Mouse (Mus musculus) testis, postnatal 14 days (tissue): ENCODE results near the gene Gm527.

Experiments used
- DNase-seq: peaks from one replicate; pipeline ENCODE4 v3.0.0; 2021; ENCODE audit warnings: low spot score

The Gm527 gene

GRCm38 (mm10) chr12:64917578-64918471 lies at the start of gene Gm527:
Gene Gm527 (plus strand): TSS chr12:64917906.
- DNase-seq, result peak; percentile 96

- DNase-seq, result no peak
These were observed 46.6 kb upstream of the Gm527 start for GRCm38 (mm10) chr12:64871103-64871502.

DNA sequence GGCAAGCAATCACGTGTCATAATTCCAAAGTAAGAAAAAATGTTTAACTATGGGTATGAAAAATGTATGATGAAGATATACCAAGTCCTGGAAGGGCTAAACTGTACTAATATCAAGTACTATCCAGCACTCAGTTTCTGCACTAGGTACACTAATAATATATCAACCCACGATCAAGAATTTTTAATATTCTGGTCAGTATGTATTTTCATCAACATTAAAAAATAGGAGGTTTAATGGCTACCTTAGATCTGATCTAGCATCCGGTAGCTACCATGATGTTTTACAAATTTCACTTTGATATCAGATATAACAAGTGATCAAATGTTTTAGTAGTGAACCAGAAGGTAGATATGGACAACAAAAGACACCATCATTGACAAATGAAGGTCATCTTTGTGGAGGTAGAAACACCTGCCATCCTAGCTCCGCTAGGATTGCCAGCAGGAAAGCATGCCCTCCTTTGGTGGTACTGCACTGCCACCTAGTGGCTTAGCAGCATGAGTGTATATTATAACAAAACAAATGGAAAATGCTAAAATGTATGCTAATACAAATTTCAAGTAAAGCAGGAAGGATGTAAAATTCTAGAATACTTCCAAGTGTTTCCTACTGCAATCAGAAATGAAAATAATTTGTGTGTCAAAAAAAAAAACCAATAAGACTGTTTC lies 20.5 kb upstream of the Gm527 start:
- DNase-seq, result peak; percentile 15

- peak; percentile 26 for DNase-seq
These were observed 15.2 kb upstream of the Gm527 start for GRCm38 (mm10) chr12:64902506-64902905.

GRCm38 (mm10) chr12:64903186-64903585 lies 14.5 kb upstream of the Gm527 start:
- no peak for DNase-seq

DNA sequence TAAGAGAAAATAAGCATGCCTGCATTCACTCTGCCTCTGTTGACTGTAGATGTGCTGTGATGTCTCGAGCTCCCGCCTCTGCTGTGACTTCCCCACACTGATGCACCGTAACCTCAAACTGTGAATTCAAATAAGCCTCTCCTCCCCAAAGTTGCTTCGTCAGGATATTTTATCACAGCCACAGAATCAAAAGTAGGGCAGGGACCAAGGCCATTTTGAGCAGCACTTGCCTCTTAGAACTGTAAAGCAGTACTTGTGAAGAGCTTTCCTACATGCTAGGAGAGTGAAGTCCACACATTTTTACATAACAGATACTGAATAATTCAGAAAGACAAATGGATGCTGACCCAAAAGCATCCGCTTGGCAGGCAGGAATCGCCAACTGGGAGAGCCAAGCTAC lies 4.7 kb upstream of the Gm527 start:
- no peak for DNase-seq

DNA sequence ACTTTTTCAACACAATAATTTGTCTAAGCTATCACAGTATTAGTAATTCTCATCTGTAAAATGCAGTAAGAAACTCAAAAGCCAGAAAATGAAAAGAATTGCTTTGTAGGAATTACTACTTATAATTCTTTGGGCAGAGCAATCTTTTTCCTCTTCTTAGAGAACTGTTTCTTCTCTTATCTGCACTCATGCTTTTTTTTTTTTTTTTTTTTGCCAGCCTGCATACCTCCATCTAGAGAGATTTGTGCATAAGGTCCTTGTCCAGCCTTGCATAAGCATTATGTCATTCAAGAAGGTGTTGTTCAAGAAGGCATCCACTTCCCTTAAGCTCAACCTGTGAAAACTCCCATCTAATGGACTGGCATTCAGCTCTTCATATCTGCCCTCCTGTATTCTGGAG lies 971 bp upstream of the Gm527 start:
- DNase-seq, result no peak

GRCm38 (mm10) chr12:64937493-64937892 lies 19.8 kb downstream of the Gm527 start:
- DNase-seq, result no peak

GRCm38 (mm10) chr12:64964560-64964959 lies 46.9 kb downstream of the Gm527 start:
- no peak for DNase-seq

DNA sequence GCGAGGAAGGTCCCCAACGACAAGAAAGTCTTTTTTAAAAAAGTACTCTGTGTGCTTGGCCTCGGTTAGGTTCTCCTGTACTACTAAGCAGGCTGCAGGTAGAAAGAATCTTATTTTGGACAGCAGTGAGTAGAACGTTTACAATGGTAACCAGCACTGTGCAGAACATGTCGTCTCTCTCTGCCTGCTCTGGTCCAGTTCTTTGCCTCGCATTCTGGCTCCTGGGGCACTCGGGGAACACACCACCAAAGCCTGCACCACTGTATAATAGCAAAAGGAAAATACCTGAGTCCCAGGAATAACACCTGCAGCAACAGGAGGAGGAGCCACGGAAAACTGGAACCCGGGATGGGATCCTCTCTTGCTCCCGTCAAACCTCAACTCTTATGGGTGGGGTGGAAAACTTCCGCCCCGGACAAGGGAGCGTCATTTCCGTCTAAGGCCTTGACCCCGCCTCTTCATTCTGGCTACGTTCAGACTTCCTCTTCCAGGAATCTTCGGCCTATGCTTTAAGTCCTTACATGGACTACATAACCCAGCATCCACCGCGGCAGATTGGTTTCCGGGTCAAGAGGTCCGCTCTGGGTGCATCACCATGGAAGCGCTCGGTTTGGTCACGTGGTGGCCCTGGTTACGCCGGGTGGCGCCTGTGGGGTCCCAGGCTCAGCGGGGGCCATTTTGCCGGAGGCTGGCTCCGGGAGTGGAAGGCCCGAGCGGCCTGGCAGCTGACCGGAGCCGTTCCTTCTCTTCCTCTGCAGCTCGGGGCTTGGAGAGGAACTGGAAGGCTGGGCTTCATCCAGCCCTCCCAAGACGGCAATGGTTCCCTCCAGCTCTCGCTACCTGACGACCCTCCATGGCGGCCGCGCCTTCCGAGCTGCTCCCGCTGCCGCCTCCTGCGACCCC lies 47.7 kb downstream of the Gm527 start, which contains the start of the genes Klhl28 and Togaram1:
Klhl28 (minus strand) TSS at position 411 of the 903 bp plus-strand sequence.
Togaram1 (plus strand) TSS at position 681 of the 903 bp plus-strand sequence.
- peak; percentile 99 for DNase-seq

GRCm38 (mm10) chr12:64966101-64966631 lies 48.5 kb downstream of the Gm527 start:
- peak; percentile 71 for DNase-seq

DNA sequence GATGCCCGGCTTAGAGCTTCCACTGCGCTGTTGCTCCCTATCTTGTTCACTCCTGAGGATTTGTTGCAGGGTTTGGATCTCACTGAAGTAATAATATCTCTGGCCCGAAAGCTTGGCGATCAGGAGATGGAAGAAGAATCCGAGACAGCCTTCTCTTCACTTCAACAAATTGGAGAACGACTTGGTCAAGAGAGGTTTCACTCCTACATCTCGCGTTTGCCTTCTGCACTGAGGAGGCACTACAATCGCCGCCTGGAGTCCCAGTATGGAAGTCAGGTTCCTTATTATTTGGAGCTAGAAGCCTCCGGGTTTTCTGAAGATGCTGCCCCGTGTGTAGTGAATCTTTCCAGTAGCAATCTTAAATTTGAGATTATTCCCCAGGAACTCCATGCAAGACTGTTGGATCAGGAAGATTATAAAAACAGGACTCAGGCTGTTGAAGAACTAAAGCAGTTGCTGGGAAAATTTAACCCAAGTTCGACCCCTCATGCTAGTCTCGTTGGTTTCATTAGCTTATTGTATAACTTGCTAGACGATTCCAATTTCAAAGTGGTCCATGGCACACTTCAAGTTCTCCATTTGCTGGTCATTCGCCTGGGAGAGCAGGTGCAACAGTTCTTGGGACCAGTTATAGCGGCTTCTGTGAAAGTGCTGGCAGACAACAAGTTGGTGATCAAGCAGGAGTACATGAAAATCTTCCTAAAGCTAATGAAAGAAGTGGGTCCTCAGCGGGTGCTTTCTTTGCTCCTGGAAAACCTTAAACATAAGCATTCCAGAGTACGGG lies 49.1 kb downstream of the Gm527 start:
- DNase-seq, result peak; percentile 9

- no peak for DNase-seq
These were observed 49.8 kb downstream of the Gm527 start for GRCm38 (mm10) chr12:64967470-64967869.

GRCm38 (mm10) chr12:64968067-64968466 lies 50.4 kb downstream of the Gm527 start:
- no peak for DNase-seq

- DNase-seq, result no peak
These were observed 53.7 kb downstream of the Gm527 start for GRCm38 (mm10) chr12:64971399-64971798.

DNA sequence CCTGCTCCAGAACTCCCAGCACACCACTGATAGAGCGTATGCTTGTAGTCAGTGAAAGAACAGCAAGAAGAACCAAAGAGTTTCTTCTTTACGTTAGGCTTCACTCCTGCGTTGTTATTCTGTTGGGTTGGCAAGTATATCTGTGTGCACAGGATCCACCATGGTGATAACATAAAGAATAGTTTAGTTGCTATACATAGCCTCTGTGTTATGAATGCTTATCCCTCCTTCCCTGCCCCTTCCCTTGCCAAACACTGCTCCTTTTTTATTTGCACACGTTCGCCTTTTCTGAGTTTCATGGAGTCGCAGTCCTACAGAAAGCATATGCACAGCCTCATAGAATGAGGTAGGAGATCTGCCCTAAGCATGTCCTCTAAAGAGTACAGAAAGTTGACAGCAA lies 54.4 kb downstream of the Gm527 start:
- no peak for DNase-seq
